Mouse (Mus musculus): ENCODE data around the gene Exoc7.

GRCm38 (mm10) chr11:116259461-116259860 is 47.6 kb downstream of the Exoc7 start:
- TF ChIP-seq CTCF (IDR thresholded peaks at IDR 0.05; ENCODE audit: low read depth), result no peak
- TF ChIP-seq EP300 (optimal IDR thresholded peaks at IDR 0.05), result no peak

All from stomach, postnatal 0 days (tissue).